In the genomic region with DNA sequence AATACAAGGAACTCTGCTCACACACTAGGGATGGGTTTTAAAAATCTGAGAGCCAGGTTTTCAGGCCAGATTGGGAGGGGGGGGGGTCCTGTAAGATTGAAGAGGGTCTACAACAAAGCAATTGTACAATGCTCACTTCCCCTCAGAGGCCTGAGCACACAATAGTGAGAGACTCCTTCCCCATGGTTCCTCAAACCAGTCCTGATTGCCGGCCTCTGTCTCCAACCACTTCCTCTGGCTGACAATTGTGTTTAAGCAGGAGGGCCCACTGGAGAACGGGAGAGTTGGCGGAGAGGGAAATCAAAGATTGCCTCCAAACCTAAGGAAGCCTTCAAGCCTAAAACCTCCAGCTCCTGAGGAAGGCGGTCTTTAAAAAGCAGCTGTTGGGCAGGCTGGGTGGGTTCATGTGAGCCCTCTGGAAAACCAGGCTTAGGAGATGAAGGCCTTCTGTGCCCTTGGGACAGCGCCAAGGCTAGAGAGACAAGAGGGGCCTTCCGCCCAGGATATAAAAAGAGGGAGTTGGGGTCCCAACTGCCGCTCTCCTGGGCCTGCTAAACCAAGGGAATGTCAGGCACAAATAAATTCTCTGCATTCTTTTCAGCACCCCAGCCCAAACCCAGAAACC, we compare ENCODE assay signal across 8 mouse cellular contexts. TPM values are rescaled to one million over a fixed set of nuclear protein-coding genes. Genes with fewer than 3 reads are reported as not detected.
DNase-seq lines count a peak whose midpoint lies in the region; ATAC-seq and TF ChIP-seq lines count a peak whose summit lies in the region.

No protein-coding gene starts in this region.

- no peak for TF ChIP-seq CTCF in brain, embryonic 14.5 days (IDR thresholded peaks at IDR 0.05; ENCODE audit: borderline replicate concordance, extremely low read depth, insufficient read depth, insufficient read length)

- H3K9ac ChIP-seq in kidney, embryonic 16.5 days (replicated peaks; ENCODE audit: low read length), result peak overlapping the region; percentile 78

- WGBS in kidney, embryonic 16.5 days, result 14% methylated on average over 7 of the region's 7 CpGs
- WGBS in hindbrain, embryonic 10.5 days, result 23% methylated on average over 7 of the region's 7 CpGs

- H3K27ac ChIP-seq in kidney, embryonic 16.5 days (ENCODE audit: low read length), result peak overlapping the region; percentile 88
- H3K27ac ChIP-seq in hindbrain, embryonic 10.5 days, result peak overlapping the region; percentile 96

- peak overlapping the region; percentile 68 for H3K4me2 ChIP-seq in kidney, embryonic 16.5 days (replicated peaks; ENCODE audit: low read depth, low read length)

- H3K27me3 ChIP-seq in kidney, embryonic 16.5 days (ENCODE audit: insufficient read depth, low read length), result no peaks in the 10 kb centered on the region
- no peaks in the 10 kb centered on the region for H3K27me3 ChIP-seq in hindbrain, embryonic 10.5 days (ENCODE audit: insufficient read depth, poor library complexity, severe bottlenecking)

- peaks cover 20% of the 10 kb centered on the region for H3K4me1 ChIP-seq in kidney, embryonic 16.5 days (ENCODE audit: insufficient read depth, low read length)
- H3K4me1 ChIP-seq in hindbrain, embryonic 10.5 days (replicated peaks), result peaks cover 59% of the 10 kb centered on the region

- ATAC-seq in kidney, embryonic 16.5 days (ENCODE audit: low FRiP score, low TSS enrichment), result no peak

- DNase-seq in kidney, adult 11 months, result no peak
- peak; percentile 69 for DNase-seq in brain, embryonic 14.5 days (ENCODE audit: low read depth)
- DNase-seq in hindbrain, embryonic 10.5 days (ENCODE audit: low spot score), result peak; percentile 18
- peak; percentile 49 for DNase-seq in lung, postnatal 36 days
- DNase-seq in adrenal gland, postnatal 10 days, result no peak
- no peak for DNase-seq in urinary bladder, postnatal 25 days (ENCODE audit: low spot score)
- DNase-seq in urinary bladder, postnatal 10 days (ENCODE audit: low spot score), result no peak

- no peaks in the 10 kb centered on the region for H3K36me3 ChIP-seq in kidney, embryonic 16.5 days (ENCODE audit: insufficient read depth, low read length)
- H3K36me3 ChIP-seq in hindbrain, embryonic 10.5 days, result peaks cover 40% of the 10 kb centered on the region

- no peak for TF ChIP-seq POLR2A in brain, embryonic 14.5 days (IDR thresholded peaks at IDR 0.05; ENCODE audit: borderline replicate concordance, extremely low read depth, insufficient read depth, insufficient read length, poor library complexity, severe bottlenecking)

- no peaks in the 10 kb centered on the region for H3K9me3 ChIP-seq in kidney, embryonic 16.5 days (ENCODE audit: low read length)
- H3K9me3 ChIP-seq in hindbrain, embryonic 10.5 days, result no peaks in the 10 kb centered on the region

- H3K4me3 ChIP-seq in kidney, embryonic 16.5 days (ENCODE audit: low read length), result peak overlapping the region; percentile 78
- peak overlapping the region; percentile 92 for H3K4me3 ChIP-seq in hindbrain, embryonic 10.5 days

RNA-seq across cellular contexts. Expression of gene Nckap5l, which starts 1.1 kb away (rescaled TPM):
- 9.3 and 10.9 TPM in 2 replicates for polyA plus RNA-seq in kidney, embryonic 16.5 days (2015; fragmentation: Nextera tagmentation; extraction: Ambion mirVana)
- 18.6 and 29.0 TPM in 2 replicates for polyA plus RNA-seq in brain, embryonic 14.5 days (2012; rRNA removed)
- polyA plus RNA-seq in hindbrain, embryonic 10.5 days (2016; fragmentation: Nextera tagmentation; extraction: Ambion mirVana), result 13.5 and 15.8 TPM in 2 replicates
- total RNA-seq in adrenal gland, postnatal 10 days (2021), result 10 to 100 TPM; 19.8 to 34.0 TPM

RNA-seq across cellular contexts. Expression of gene Bcdin3d, which starts 18.1 kb away (rescaled TPM):
- polyA plus RNA-seq in kidney, embryonic 16.5 days (2015; fragmentation: Nextera tagmentation; extraction: Ambion mirVana), result 16.8 and 18.2 TPM in 2 replicates
- polyA plus RNA-seq in brain, embryonic 14.5 days (2012; rRNA removed), result 15.1 and 15.2 TPM in 2 replicates
- 19.3 and 20.2 TPM in 2 replicates for polyA plus RNA-seq in hindbrain, embryonic 10.5 days (2016; fragmentation: Nextera tagmentation; extraction: Ambion mirVana)
- 1 to 10 TPM; 6.0 to 6.5 TPM for total RNA-seq in adrenal gland, postnatal 10 days (2021)

Comparison
In these comparisons a context has a peak if more than half of its experiments do, and no peak if none do; other contexts are left out.
1. DNase-seq: peak in brain, embryonic 14.5 days (single experiment), hindbrain, embryonic 10.5 days (single experiment) and lung, postnatal 36 days (single experiment); none in kidney, adult 11 months (single experiment), adrenal gland, postnatal 10 days (single experiment), urinary bladder, postnatal 25 days (single experiment) and urinary bladder, postnatal 10 days (single experiment).